Mouse (Mus musculus): ENCODE data around the gene Cad. TPM values are rescaled to one million over a fixed set of nuclear protein-coding genes. Genes with fewer than 3 reads are reported as not detected.

Gene Cad
- polyA plus RNA-seq, 1 experiment from 2014 or later = 10.4 TPM

DNA sequence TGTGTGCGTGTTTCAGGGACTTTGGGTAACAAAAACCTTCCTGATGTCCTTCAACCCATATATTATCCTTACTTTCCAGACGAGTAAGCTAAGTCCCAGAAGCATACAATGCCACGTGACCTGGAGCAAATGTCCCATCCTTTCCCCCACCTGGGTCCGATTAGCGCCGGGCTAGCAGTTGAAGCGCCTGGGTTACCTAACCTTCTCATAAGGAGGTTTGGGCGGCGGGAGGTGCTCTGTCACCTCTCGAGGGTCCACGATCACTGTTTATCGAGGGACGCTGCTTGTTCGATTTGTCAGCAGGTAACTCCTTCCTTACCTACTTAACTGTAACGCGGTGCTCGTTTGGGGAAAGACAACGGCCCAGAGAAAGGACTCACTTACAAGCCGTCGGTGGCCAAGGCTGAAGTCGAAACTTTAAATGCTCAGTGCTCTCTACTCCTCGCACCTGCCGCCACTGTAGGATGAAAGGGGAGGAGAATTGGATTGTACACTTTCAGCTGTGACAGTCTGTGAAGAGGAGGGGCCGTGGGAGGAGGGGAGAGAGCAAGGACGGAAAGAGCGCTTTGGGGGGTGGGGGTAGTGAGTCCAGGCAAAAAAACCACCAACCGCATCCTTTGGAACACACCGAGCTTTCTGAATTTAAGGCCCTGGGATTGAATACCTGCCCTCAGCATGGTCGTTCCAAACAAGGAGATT lies 39.7 kb downstream of the Cad start:
- H3K4me1 ChIP-seq (ENCODE audit: control insufficient read depth, insufficient read depth, low read length) = peaks cover 13% of the 10 kb centered on the region
- no peak for ATAC-seq (ENCODE audit: low read depth)
- peak overlapping the region; percentile 52; the same call in 1 of the 2 replicates for H3K4me2 ChIP-seq (ENCODE audit: low read depth, low read length)
- WGBS = 2% methylated on average over 29 of the region's 29 CpGs
- no peak overlapping the region for H3K4me3 ChIP-seq (ENCODE audit: low read depth, low read length)
- H3K36me3 ChIP-seq (ENCODE audit: control insufficient read depth, insufficient read depth, low read length) = no peaks in the 10 kb centered on the region
- H3K27ac ChIP-seq (ENCODE audit: low read depth, low read length) = no peak overlapping the region
- H3K9ac ChIP-seq (replicated peaks; ENCODE audit: low read depth, low read length) = no peak overlapping the region
- peaks cover 50% of the 10 kb centered on the region for H3K27me3 ChIP-seq (ENCODE audit: control insufficient read depth, insufficient read depth, low read length)
- no peaks in the 10 kb centered on the region for H3K9me3 ChIP-seq (ENCODE audit: control insufficient read depth, low read length)

DNA sequence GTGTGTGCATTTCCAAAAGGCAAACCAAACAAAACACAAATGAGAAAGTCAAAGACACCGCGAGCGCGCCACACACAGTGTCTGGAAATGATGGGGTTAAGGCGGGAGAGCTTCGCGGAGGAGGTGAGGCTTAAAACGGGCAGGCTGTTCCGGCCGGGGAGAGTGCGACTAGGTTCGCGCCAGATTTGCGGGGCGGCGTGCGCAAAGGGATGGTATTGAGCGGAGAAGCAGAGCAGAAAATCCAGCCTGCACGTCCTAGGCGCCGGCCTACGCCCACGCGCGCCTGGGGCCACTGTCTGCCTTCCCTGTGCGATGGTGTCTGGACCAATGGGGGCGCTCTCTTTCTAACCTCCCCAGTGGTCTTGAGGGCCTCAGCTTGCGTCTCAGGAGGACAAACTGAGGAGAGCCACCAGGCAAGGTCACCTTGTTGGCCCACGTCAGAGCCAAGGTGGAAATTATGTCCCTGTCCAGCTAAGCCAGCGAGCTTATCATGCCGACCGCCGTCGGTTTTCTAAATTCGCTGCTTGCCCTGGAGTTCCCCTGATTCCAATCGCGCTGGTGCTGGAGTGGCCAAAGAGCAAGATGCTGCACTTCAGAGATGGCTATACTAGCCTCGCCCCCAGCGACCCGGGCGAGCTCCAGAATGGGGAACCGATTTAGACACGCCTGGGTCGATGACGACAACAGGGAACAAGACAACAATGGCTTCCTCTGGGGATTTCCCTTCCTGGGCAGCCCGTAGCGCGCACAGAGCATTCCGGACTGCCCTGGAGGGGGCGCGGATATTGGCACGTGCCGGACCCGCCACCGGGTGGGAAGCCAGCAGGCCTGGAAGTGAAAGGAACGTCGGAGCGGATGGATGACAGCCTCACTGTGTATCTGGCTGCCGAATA lies 40.5 kb downstream of the Cad start:
- H3K9ac ChIP-seq (replicated peaks; ENCODE audit: low read depth, low read length) = no peak overlapping the region
- H3K9me3 ChIP-seq (ENCODE audit: control insufficient read depth, low read length) = no peaks in the 10 kb centered on the region
- H3K4me3 ChIP-seq (ENCODE audit: low read depth, low read length) = peak overlapping the region; percentile 16; the same call in 1 of the 2 replicates
- ATAC-seq (ENCODE audit: low read depth) = no peak
- H3K27ac ChIP-seq (ENCODE audit: low read depth, low read length) = no peak overlapping the region
- H3K4me2 ChIP-seq (ENCODE audit: low read depth, low read length) = peak overlapping the region; percentile 35
- peaks cover 13% of the 10 kb centered on the region for H3K4me1 ChIP-seq (ENCODE audit: control insufficient read depth, insufficient read depth, low read length)
- H3K36me3 ChIP-seq (ENCODE audit: control insufficient read depth, insufficient read depth, low read length) = no peaks in the 10 kb centered on the region
- under 1% methylated on average over 59 of the region's 59 CpGs for WGBS
- H3K27me3 ChIP-seq (ENCODE audit: control insufficient read depth, insufficient read depth, low read length) = peaks cover 49% of the 10 kb centered on the region

DNA sequence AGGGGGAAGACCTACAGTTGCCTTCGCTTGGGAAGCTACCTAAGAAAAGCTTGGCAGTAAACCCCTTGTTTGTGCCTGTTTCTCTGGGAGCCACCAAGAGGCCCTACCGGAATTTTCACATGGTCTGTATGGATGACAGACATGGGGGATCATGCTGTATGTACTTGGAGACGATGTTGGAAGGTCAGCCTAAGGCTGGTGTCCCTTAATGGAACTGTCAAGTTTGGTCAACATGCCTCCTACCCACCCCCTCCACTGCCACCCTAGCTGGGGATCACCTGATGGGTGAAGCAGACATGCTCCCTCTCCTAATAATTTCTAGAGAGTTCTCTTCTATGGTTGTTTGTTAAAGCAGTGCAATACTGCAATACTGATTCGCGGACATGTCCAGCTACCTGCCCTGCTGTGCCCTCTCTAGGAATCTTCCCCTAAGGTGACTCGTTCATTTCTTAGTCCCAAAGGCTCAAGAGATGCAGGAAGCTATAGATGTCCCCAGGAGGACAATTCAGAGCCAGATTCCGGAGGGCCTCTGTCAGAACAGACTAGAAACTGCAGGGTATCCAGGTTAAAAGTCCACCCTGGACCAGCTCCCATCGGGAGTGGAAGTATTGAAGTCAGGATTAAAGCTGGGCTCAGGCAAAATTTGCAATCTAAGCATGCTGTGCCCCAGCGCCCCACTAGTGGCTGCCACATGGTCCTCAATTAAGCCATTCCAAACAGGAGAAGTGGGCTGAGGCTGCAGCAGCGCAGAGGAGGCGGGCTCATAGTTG lies 41.3 kb downstream of the Cad start:
- Histone ChIP-seq H3K27me3 (ENCODE audit: control insufficient read depth, insufficient read depth, low read length) (peaks cover 44% of the 10 kb centered on the region), H3K4me1 (ENCODE audit: control insufficient read depth, insufficient read depth, low read length) (peaks cover 13% of the 10 kb centered on the region), H3K9me3 (ENCODE audit: control insufficient read depth, low read length) (no peaks in the 10 kb centered on the region), H3K27ac (ENCODE audit: low read depth, low read length) (no peak overlapping the region), H3K36me3 (ENCODE audit: control insufficient read depth, insufficient read depth, low read length) (no peaks in the 10 kb centered on the region), H3K4me2 (ENCODE audit: low read depth, low read length) (peak overlapping the region; percentile 35), H3K9ac (replicated peaks; ENCODE audit: low read depth, low read length) (no peak overlapping the region), H3K4me3 (ENCODE audit: low read depth, low read length) (peak overlapping the region; percentile 16; the same call in 1 of the 2 replicates)
- 20% methylated on average over 11 of the region's 11 CpGs for WGBS
- no peak for ATAC-seq (ENCODE audit: low read depth)

DNA sequence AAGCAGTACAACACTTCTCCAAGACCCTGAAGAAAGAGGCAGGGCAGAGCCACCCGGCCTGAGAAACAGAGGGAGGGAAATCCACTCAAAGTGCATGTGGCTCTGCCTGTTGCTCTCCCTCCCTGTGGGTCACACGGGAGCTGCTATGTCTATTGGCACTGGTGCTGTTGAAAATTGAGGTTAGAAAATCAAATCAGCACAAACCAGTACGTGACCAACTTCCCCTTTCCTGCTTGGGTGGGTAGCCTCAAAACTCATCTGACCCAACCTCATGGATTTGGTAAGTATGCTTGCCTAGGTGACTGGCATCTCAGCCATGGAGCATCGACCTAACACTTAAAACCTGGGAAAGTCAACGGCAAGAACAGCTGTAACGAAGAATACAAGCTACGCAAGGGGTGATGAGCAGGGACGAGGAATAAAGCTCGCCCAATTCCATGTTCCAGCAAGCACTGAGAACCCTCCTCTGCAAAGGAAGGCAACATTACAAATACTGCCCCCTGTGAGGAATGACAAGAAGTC lies 51.3 kb downstream of the Cad start, which contains the start of gene Dnajc5g:
Dnajc5g (plus strand) TSS at position 472 of the 522 bp plus-strand sequence.
- Histone ChIP-seq H3K4me3 (ENCODE audit: low read depth, low read length) (no peak within 1 kb of the TSS), H3K36me3 (ENCODE audit: control insufficient read depth, insufficient read depth, low read length) (no peaks in the 10 kb centered on the region), H3K4me2 (ENCODE audit: low read depth, low read length) (no peak within 1 kb of the TSS), H3K9ac (replicated peaks; ENCODE audit: low read depth, low read length) (no peak within 1 kb of the TSS), H3K27me3 (ENCODE audit: control insufficient read depth, insufficient read depth, low read length) (no peaks in the 10 kb centered on the region), H3K4me1 (ENCODE audit: control insufficient read depth, insufficient read depth, low read length) (no peaks in the 10 kb centered on the region), H3K27ac (ENCODE audit: low read depth, low read length) (no peak within 1 kb of the TSS), H3K9me3 (ENCODE audit: control insufficient read depth, low read length) (no peaks in the 10 kb centered on the region)
- WGBS = 87% methylated on average over 9 of the region's 9 CpGs
- ATAC-seq (ENCODE audit: low read depth) = no peak

DNA sequence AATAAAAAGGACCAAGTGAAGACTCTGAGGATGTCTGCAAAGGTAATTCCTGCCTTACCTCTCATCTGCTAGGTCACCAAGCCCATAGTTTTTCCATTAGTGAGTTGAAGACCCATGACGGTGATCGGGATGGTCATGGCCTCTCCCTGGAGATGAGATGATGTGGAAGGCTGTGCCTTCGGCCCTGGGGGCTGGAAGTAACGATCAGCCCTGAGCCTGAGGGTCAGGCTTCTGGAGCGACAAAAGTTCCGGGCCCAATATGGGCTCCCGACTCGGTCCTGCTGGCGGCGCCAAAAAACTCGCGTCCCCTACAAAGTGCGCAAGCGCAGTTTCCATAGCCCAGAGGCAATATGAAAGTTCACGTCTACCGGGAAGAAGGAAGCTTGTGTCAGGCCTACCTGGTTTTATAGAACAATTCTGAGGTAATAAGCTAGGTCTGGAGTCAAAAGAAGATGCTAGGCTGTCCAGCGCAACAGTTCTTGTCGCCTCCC lies 53.5 kb downstream of the Cad start, which contains the start of gene Slc30a3:
Slc30a3 (minus strand) TSS at position 238 of the 491 bp plus-strand sequence.
- H3K4me3 ChIP-seq (ENCODE audit: low read depth, low read length) = no peak within 1 kb of the TSS
- H3K9ac ChIP-seq (replicated peaks; ENCODE audit: low read depth, low read length) = no peak within 1 kb of the TSS
- no peaks in the 10 kb centered on the region for H3K9me3 ChIP-seq (ENCODE audit: control insufficient read depth, low read length)
- H3K27me3 ChIP-seq (ENCODE audit: control insufficient read depth, insufficient read depth, low read length) = no peaks in the 10 kb centered on the region
- no peaks in the 10 kb centered on the region for H3K4me1 ChIP-seq (ENCODE audit: control insufficient read depth, insufficient read depth, low read length)
- no peak within 1 kb of the TSS for H3K4me2 ChIP-seq (ENCODE audit: low read depth, low read length)
- ATAC-seq (ENCODE audit: low read depth) = no peak
- WGBS = 94% methylated on average over 18 of the region's 18 CpGs
- no peaks in the 10 kb centered on the region for H3K36me3 ChIP-seq (ENCODE audit: control insufficient read depth, insufficient read depth, low read length)
- no peak within 1 kb of the TSS for H3K27ac ChIP-seq (ENCODE audit: low read depth, low read length)

DNA sequence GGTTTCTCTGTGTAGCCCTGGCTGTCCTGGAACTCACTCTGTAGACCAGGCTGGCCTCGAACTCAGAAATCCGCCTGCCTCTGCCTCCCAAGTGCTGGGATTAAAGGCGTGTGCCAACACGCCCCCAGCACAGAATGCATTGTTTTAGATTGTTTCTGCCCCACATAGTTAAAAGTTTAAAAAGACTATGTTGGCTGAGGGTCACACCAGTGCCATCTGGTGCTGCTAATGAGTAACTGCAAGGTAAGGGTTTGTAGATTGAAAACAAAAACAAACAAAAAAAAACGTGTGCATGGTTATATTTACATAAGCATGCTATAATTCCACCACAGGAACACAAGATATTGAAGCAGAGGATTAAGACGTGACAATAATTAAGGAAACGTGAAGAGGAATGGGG lies 56.2 kb downstream of the Cad start:
- Histone ChIP-seq H3K4me3 (ENCODE audit: low read depth, low read length) (no peak overlapping the region), H3K27me3 (ENCODE audit: control insufficient read depth, insufficient read depth, low read length) (no peaks in the 10 kb centered on the region), H3K27ac (ENCODE audit: low read depth, low read length) (no peak overlapping the region), H3K36me3 (ENCODE audit: control insufficient read depth, insufficient read depth, low read length) (no peaks in the 10 kb centered on the region), H3K9ac (replicated peaks; ENCODE audit: low read depth, low read length) (no peak overlapping the region), H3K9me3 (ENCODE audit: control insufficient read depth, low read length) (no peaks in the 10 kb centered on the region), H3K4me1 (ENCODE audit: control insufficient read depth, insufficient read depth, low read length) (no peaks in the 10 kb centered on the region), H3K4me2 (ENCODE audit: low read depth, low read length) (no peak overlapping the region)
- WGBS = 48% methylated on average over 7 of the region's 7 CpGs
- ATAC-seq (ENCODE audit: low read depth) = no peak

DNA sequence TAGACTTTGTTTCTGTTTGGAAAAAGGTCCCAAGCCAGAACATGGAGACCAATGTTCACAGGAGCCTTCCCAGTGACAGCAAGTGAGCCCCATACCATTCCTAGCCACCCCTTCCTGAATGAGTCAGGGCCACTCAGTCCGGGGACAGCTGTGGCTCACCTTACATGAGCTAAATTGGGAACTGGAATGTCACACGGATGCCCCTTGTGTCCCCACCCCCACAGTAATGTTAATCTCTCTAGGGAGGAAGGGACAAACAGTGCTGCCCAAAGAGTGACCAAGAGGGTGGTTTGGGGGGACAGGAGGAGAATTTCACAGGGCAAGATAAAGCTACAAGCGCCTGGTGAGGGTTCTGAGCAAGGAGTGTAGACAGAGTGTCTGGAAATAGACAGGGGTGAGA lies 61.8 kb downstream of the Cad start, which contains the start of gene Trim54:
Trim54 (plus strand) TSS at position 359 of the 400 bp plus-strand sequence.
- no peak within 1 kb of the TSS for H3K9ac ChIP-seq (replicated peaks; ENCODE audit: low read depth, low read length)
- no peaks in the 10 kb centered on the region for H3K27me3 ChIP-seq (ENCODE audit: control insufficient read depth, insufficient read depth, low read length)
- no peak within 1 kb of the TSS for H3K27ac ChIP-seq (ENCODE audit: low read depth, low read length)
- WGBS = 47% methylated on average over 3 of the region's 3 CpGs
- no peak within 1 kb of the TSS for H3K4me3 ChIP-seq (ENCODE audit: low read depth, low read length)
- H3K4me2 ChIP-seq (ENCODE audit: low read depth, low read length) = no peak within 1 kb of the TSS
- H3K9me3 ChIP-seq (ENCODE audit: control insufficient read depth, low read length) = no peaks in the 10 kb centered on the region
- H3K4me1 ChIP-seq (ENCODE audit: control insufficient read depth, insufficient read depth, low read length) = no peaks in the 10 kb centered on the region
- no peak for ATAC-seq (ENCODE audit: low read depth)
- no peaks in the 10 kb centered on the region for H3K36me3 ChIP-seq (ENCODE audit: control insufficient read depth, insufficient read depth, low read length)

DNA sequence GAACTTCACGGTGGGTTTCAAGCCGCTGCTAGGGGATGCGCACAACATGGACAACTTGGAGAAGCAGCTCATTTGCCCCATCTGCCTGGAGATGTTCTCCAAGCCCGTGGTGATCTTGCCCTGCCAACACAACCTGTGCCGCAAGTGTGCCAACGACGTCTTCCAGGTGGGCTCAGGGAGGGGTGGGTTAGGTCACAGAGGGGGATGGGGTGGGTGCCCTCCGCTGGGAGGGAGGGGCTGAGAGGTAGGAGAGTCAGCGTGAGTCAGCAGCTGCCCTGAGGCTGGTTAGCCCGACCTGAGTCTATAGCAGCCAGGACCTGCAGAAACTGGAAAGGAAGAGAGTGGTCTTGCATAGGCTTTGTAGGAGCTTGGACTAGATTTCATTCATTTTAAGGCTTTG lies 62.3 kb downstream of the Cad start:
- WGBS = 31% methylated on average over 10 of the region's 10 CpGs
- Histone ChIP-seq H3K4me1 (ENCODE audit: control insufficient read depth, insufficient read depth, low read length) (no peaks in the 10 kb centered on the region), H3K36me3 (ENCODE audit: control insufficient read depth, insufficient read depth, low read length) (no peaks in the 10 kb centered on the region), H3K9me3 (ENCODE audit: control insufficient read depth, low read length) (no peaks in the 10 kb centered on the region), H3K4me3 (ENCODE audit: low read depth, low read length) (no peak overlapping the region), H3K27ac (ENCODE audit: low read depth, low read length) (no peak overlapping the region), H3K4me2 (ENCODE audit: low read depth, low read length) (no peak overlapping the region), H3K9ac (replicated peaks; ENCODE audit: low read depth, low read length) (no peak overlapping the region), H3K27me3 (ENCODE audit: control insufficient read depth, insufficient read depth, low read length) (no peaks in the 10 kb centered on the region)
- no peak for ATAC-seq (ENCODE audit: low read depth)
